Mouse (Mus musculus) layer of hippocampus, postnatal 25 days (tissue): ENCODE results near the gene Pik3ip1. TPM values are rescaled to one million over a fixed set of nuclear protein-coding genes. Genes with fewer than 3 reads are reported as not detected.

Experiments used
- DNase-seq, 2 experiments: peaks; one replicate each; pipeline ENCODE4 v3.0.0; 2022; ENCODE audit warnings: mixed read lengths in 2 of 2, low spot score in 1 of 2; ENCODE audit errors: extremely low spot score in 1 of 2
- total RNA-seq, 2 experiments: library from RNA; stranded (reverse); gene quantifications; 2 replicates each; pipeline ENCODE4 v1.2.3; 2021

Gene Pik3ip1
- total RNA-seq, 2 experiments from 2014 or later = 29.1 to 38.2 TPM

DNA sequence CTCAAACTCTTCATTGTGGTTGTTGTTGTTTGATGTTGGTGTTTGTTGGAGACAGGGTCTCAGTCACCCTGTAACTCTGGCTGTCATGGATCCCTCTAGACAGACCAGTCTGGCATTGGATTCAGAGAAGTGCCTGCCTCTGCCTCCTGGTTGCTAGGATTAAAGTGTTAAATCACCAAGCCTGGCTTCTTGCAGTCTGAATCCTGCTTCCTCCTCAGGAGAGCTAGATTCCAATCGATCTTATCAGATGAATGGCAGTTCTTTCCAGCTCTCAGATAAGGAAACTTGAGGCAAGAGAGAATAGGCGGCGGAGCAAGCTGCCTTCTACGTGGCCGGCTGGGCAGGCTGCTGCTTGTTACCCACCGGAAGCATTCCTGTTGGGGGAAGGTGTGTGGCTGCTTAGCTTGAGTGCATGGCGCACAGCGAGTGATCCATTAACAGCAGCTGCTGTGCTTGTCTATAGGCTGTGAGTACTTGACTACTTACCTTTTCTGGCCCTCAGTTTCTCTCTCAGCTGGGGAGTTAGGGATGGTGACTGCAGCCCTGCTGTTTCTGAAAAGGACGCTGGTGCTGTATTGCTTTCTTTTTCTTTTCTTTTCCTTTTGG lies 4.6 kb downstream of the Pik3ip1 start:
- DNase-seq = no peak

DNA sequence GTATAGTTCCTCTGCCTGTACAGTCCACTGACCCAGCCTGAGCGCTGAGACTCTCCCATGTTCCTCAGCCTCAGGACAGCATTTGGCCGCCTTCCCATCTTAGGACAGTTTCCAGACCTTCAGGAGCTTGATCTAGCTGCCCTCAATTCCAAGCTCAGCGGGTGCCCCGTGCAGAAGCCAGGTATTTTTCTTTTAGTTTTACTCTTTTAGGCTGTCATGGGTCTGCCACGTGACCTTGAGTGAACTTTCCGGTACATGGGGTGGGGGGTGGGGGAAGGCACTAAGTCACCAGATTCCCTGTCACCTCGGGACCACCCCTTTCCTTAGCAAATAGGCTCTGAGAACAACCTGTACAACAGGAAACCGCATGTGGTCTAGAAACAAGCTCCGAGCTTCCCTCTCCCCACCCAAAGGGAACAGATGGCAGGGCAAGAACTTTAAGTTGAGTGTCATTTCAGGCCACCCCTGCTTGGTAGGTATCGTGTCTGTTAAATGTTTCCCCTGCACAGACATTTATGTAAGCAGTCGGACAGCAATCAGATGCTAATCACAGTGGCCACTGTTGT lies 5.5 kb downstream of the Pik3ip1 start:
- no peak for DNase-seq

DNA sequence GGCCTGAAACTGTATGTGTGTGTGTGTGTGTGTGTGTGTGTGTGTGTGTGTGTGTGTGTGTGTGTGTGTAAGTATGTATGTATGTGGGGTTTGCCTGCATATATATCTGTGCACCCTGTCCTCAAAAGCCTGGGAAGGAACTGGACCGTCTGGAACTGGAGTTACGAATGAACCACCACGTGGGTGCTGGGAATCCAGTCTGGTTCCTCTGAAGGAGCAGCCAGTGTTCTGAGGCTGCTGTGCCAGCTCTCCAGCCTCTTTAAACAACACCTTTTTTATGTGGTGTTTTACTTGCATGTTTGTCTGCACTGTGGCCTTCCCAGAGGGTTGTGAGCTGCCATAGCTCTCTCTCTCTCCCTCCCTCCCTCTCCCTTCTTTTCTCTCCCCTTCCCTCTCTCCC lies 6.4 kb downstream of the Pik3ip1 start:
- no peak for DNase-seq

DNA sequence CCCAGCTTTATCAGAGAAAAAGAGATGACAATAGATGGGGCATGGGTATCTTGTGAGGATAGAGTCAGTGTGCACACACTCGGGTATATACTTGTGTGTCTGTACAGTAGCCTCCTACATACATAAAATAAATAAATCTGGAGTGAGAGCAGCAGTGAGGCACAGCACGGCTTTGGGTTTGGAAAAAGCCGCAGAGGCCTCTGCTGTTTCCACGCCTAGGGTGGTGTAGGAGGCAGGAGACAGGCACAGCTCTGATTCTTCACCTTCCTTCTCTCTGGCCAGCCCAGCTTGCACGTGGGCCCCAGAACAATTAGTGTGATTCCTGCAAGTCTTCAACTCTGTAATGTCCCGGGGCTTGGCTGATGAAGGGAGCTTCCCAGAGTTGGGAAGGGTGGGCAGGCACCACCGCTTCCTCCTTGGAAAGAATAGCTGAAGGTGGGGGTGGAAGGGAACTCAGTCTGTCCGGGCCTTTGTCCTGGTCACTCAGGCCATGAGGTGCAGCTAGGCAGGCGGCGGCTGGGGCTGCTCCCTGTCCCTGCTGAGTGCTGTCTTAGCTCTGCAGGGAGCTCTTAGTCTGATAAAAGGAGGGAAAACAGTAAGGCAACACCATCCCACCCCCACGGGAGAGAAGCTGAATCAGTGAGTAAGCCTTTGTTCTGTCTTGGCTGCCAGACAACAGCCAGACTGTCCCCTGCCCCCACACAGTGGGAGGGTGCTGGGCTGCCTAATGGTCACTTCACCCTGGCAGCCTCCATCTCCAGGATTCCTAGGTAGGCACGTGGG lies 7.2 kb downstream of the Pik3ip1 start:
- DNase-seq = no peak

DNA sequence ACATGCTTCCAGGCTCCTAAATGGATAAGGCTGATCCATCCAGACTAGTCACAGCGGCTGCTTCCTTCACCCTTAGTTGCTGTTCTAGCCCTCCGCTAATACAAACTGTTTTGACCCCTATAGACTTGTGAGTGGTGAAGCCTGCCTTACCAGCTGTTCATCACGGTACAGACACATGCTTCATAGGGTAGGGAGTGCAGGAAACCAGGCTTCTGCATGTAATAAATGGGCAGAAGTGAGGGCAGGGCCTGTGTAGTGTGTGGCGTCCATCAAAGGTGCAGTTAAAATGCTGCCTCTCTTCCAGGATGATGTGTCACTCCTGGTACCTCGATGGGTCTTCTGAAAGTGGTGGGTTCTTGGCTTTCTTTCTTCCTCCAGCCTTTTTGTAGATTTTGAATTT lies 7.8 kb downstream of the Pik3ip1 start:
- DNase-seq = no peak

DNA sequence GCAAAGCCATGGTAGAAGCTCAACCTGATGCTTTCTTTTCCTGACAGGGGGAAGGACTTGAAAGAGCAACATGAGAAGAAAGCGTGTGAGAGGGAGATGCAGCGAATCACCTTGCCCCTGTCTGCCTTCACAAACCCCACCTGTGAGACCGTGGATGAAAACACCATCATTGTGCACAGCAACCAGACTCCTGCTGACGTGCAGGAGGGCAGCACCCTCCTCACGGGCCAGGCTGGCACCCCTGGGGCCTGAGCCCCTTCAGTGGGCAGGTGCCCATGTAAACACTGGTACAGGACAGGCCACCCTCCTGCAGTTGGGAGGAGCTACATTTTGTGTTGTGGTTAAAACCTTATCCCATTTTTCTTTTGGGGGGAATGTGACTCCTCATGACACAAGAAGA lies 11.3 kb downstream of the Pik3ip1 start:
- no peak for DNase-seq

DNA sequence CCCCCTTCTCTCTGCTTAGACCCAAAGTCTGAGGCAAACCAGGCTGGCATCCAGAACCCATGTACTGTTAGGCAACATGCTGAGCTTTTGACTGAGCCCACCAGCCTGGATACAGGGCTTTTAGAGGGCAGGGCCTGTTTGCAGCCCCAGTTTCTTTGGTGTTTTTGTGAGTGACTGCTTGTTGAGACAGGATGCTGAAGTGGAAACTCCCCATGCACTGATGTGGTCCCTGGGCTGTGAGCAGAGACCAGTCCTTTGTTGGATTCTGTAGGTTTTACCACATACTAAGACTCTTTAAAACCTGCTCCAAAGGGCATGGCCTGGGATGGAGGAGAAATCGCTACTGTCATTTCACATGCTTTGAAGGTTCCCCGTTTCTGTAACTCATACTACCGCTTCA lies 14.7 kb downstream of the Pik3ip1 start:
- no peak for DNase-seq

DNA sequence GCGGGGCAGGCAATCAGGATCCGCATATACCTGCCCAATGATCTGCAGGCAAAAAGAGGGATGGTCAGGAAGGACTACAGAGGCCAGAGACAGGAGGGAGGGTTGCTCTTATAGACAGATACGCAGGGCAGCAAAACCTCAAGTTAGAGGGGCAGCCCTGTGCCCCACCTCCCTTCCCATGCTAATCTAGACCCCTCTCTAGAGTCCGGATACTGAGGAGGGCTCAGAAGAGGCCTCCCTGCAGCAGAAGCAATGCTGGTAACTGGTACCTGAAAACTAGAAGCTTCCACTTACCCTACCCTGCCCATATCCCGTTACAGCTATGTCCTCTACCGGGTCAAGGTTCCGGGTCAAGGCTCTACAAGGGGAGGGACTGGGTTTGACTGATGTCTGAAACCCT lies 16.1 kb downstream of the Pik3ip1 start:
- DNase-seq = no peak

DNA sequence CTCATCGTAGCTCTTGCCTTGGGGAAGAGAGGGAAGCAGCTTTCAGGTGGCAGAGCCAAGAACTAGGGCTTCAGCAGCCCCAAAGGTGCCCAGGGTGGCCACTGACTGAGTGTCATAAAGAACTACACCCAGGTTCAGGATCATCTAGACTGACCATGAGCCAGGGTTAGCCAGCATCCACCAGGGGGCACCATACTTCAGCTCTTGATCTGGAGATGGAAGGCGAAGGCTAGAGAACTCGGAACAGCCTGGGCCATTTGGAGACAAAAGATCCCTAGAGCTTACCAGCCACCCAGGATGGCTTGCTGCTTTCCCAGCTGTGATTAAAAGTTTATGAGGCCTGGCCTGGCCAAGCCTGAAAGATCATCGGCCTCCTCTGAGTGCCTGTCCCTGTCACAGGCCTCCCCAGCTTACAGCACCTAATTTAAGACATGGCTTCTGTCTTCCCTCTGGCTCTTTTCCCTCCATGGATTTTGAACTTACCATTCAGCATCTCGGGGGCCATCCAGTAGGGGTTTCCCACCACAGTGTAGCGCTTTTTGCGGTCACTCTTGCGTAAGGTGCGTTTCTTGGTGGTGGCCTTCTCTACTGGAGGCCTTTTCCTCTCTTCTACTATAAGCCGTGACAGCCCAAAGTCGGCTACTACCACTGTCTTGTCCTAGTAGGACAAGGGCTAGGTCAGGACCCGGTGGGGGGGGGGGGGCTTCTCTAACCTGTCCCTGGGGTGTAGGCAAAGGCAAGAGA lies 17.1 kb downstream of the Pik3ip1 start:
- DNase-seq = peak; percentile 74 to 91

DNA sequence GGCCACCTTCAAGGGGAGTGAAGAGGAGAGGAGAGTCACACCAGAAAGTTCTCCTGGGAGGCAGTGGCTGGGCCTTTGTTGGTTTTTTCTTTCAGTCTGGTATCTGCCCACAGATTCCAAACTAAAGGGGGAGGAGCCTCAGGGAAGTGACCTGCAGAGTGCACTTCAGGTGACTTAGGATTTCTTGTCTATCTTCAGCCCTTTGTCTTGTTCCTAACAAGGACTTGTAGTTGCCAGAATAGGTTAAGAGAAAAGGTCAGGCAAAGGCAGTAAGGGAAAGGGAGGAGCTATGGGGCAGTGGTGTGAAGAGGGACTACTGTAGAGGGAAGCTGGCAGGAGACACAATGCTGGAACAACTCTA lies 17.6 kb downstream of the Pik3ip1 start:
- no peak for DNase-seq

DNA sequence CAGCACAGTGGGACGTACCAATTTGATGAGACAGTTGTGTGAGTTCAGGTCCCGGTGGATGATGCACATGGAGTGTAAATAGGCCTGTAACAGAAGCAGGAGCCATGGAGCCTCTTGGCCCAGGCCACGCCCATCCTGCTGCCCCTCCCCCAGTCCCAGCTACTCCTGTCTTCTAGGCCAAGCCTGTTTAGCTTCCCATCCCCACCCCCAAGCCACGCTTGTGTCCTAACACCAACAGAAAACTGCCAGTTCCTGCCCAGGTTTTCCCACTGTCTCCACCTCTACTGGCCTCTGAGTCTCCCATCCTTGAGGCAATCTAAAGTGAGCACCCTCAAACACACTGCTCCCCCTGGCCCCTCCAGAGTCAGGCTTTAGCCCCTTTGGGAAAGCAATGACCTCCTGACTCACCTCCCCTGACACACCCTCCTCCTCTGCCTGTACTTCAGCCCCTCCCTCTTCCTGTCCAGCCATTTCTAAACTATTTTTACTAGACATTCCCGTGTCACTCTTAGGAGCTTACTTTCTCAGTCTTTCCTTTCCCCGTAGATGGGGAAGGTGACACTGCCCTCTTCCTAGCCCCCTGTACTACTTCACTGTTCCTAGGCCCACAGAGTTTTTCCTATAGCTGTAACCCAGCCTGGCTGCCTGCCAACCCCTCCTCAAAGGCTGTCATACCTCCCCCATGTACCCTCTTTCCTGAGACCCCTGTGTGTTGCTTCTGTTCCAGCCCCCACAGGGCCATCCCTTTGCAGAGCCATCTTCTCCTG lies 18.6 kb downstream of the Pik3ip1 start:
- DNase-seq = no peak

DNA sequence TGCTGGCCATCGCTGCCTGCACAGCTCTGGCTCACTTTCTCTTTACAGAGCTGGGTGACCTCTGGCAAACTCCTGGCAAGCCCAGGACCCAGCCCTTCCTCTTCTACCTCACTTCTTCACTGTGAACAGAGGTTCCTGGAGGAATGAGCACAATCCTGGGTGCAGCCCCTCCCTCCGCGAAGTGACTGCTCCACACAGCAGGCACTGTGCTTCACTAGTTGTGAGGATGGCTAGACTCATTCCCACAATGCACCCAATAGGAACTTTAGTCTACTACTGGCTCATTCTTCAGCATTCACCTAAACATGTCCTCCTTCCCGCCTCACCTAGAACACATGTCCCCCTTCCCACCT lies 19.1 kb downstream of the Pik3ip1 start:
- DNase-seq = no peak

DNA sequence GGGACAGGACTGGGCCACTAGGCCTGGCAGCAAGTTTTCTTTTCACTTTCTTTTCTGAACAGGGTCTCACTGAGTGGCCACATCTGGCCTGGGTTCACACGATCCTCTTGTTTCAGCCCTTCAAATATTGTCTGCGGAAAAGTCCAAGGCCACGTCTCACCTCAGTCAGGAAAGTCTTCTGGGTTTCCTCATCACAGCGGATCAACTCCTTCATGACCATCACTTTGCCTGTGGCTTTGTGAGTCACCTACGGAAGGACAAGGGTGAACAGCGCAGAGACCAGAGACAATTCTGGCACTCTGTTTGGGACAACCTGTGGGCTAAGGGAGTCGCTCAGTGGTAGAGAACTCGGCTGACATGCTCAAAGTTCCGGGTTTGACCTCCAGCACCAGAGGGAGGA lies 21.9 kb downstream of the Pik3ip1 start:
- DNase-seq = no peak

DNA sequence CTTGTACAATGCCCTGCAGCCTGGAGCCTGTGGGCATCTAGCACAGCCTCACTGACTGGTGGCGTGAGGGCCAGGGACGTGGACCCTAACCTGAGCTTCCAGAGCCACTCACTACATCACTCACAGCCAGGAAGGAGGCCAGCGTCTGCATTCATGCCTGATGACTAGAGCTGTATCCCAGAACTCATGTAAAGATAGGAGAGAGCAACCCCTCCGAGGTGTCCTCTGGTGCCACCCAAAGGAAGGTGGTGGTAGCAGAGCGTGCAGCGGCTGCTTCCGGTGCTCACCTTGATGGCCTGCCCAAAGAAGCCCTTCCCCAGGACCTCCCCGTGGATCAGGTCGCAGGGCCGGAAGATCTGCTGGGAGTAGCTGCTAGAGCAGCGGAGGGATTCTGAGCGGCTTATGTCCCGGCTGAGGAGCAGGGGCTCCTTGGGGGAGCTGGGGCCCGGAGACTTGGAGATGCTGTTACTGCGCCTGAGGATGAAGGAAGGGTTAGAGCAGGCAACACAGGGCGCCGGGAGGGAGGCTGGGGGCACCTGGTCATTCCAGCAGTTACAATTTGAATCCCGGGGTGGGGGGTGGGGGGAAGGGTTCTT lies 22.9 kb downstream of the Pik3ip1 start:
- DNase-seq = no peak

DNA sequence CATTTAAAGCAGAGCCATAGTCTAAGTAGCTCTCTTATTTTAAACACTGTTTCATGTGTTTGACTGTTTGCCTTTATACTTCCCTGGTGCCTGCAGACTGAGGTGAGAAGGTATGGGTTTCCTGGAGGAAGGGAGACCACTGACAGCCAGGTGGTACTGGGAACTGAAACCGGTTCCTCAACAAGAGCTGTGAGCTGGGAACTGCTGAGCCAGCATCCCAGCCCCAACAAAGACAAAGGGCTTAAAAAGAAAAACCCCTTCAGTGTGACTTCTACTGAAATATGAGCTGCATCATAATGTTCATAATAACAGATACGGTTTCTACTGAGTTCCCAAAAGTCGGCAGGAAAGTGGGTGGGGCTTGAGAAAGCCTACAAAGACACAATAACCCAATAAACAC lies 32.7 kb downstream of the Pik3ip1 start:
- DNase-seq = no peak

DNA sequence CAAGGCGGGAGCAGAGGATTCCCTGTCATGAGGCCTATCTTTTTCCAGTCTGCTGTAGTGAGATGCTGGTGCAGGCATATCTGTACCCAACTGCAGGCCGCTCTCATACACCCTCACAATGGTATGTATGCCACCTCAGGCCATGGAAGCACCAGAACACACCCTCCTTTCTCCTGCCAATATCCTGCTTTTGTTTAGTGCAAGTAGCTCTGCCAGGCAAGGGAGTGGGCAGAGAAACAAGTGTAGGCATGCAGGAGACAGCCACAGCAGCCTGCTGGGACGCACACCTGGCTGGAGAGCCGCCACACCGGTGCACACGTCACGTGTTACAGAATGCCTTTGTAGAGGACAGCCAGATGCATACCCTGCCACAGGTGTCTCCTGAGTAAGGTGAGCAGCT lies 36.2 kb downstream of the Pik3ip1 start:
- DNase-seq = no peak

DNA sequence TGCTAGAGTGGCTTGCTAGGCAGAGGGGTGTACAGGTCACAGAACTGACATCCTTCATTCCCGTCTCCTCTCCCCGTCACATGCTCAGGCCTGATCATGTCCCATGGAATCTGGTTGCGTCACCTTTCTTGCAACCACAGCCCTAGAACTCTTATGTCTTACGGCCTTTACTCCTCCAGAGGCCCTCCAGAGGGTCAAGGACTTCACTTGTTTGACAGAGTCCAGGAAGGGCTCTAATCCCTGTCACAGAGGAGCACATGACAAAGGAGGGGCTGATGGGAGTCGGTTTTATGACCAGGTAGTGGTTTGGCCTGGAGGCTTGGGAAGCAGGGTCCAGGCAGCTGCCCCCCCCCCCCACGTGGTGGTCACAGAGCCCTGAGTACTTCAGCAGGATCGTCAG lies 38.8 kb downstream of the Pik3ip1 start:
- DNase-seq = no peak

DNA sequence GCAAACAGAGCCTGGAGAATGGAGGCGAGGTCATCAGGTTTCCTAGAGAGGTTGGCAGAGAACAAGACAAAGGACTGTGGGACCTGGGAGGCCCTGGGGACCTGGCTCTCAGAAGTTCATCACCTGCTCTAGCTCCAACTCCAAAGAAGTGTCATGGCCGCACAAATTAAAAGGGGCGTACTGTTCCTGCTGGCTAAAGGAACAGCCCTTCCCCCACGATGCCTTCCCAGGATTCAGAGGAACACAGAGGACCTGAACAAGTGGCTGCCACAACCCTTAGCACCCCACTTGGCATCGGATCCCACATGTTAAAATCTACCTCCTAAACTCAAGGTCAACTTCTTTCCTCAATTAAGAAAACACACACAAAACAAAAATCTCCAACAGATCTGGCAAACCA lies 39.2 kb downstream of the Pik3ip1 start:
- DNase-seq = no peak

DNA sequence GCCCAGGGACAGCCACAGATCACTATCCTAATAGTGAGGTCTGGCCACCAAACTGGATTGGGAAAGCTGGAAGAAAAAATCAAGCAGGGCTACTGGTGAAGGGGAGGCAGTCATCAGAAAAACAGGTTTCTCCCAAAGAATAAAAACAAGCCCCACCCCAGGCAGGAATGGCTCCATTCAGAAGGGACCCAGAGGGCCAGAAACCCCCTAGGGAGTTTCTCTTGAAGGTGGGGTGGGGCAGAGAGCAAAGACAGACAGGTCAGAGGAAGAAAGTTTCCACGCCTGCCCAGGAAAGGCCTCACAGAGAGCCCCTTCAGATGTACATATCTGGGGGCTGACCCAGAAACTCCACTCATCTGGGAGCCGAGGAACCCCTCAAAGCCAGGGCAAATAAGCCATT lies 40.0 kb downstream of the Pik3ip1 start:
- no peak for DNase-seq

DNA sequence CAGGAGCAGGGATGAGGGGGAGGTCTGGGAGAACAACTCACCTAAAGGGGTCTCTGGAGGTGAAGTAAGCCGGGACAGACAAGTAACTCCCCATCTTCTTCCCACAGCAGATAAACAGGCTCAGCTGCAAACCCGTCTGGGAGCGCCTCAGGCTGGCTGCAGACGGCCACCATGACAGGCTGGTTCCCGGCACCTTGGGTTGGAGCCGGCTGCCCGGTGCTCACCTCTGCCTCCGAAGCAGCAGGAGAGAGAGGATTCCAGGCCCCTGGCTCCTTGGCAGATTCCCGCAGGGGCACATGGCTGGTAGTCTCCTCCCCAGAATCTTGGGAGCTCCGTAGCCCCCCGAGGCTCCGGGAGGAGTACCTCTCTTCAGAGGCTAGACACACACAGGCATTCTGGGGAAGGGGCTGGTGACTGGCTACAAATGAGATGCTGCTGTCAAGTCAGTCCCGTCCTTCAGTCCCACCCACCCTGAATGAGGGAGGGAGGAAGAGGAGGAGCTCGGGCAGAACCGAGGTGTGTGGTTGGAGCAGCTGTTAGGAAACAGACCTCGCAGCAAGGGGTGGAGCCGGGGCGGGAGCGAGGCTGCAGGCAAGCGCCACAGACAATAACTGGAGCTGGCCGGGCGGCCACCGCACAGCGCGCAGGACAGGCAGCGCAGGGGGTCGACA lies 40.9 kb downstream of the Pik3ip1 start:
- peak; percentile 64 to 70 for DNase-seq
